Mouse (Mus musculus): ENCODE data around the gene Arcn1.

DNA sequence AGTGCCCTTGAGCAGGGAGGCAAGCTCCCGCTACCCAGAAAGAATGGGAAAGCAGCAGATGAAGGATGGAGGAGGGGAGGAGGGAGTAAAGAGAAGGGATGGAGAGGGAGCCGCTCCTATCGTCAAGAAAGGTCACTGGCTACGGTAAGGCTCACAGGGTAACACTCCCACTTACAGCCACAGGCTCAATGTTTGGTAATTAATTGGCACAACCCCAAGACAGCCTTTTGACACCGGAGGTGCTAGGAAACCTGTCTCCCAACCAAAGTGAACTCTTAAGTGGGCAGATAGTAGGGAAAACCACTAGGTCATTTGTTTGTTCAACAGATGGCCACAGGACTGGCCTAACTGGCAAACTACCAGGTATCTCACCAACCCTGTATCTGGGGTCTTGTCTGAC lies 39.5 kb upstream of the Arcn1 start:
- TF ChIP-seq POLR2A (IDR thresholded peaks at IDR 0.05; ENCODE audit: borderline replicate concordance, control insufficient read depth, low read depth, low read length) (no peak), CTCF (IDR thresholded peaks at IDR 0.05; ENCODE audit: control insufficient read depth, insufficient read depth, low read length) (no peak)
